Mouse (Mus musculus) CH12.LX (cell line): ENCODE results near the gene Acvrl1. TPM values are rescaled to one million over a fixed set of nuclear protein-coding genes. Genes with fewer than 3 reads are reported as not detected.
A peak's percentile ranks its signal among the peaks of the same experiment; 100 is the strongest.

Experiments
- DNase-seq: peaks from one replicate; pipeline ENCODE4 v3.0.0-alpha.2; 2013; ENCODE audit errors: extremely low read depth
- H3K27ac ChIP-seq: 2 replicates; pipeline ENCODE4 v1.5.1; 2012; ENCODE audit warnings: low read depth, mild to moderate bottlenecking, control low read depth, moderate library complexity; ENCODE audit not compliant: insufficient read depth
- H3K27me3 ChIP-seq: replicated peaks from 2 replicates; pipeline ENCODE3; 2012; ENCODE audit warnings: inconsistent platforms
- H3K36me3 ChIP-seq, 2 experiments: replicated peaks in 1 of 2; 2 replicates each; pipeline versions ENCODE3 to v1.6.1; 2012; ENCODE audit warnings: inconsistent platforms in 1 of 2, low read length in 1 of 2, mild to moderate bottlenecking in 1 of 2, mixed read lengths in 1 of 2, moderate library complexity in 1 of 2; ENCODE audit not compliant: control insufficient read depth in 1 of 2, insufficient read depth in 1 of 2
- H3K4me1 ChIP-seq, 2 experiments: 2 replicates each; pipeline ENCODE4 v1.6.1; 2012; ENCODE audit warnings: inconsistent platforms in 1 of 2, moderate library complexity in 1 of 2; ENCODE audit not compliant: insufficient read depth in 2 of 2, control insufficient read depth in 1 of 2
- H3K4me2 ChIP-seq: 2 replicates; pipeline ENCODE4 v1.6.1; 2012; ENCODE audit warnings: low read depth, mild to moderate bottlenecking, control low read depth; ENCODE audit not compliant: poor library complexity, insufficient read depth, severe bottlenecking
- H3K4me3 ChIP-seq, 3 experiments: fragments of 150-350 bp in 1 of 3; sonication (generic) in 1 of 3; replicated peaks in 1 of 3; 2 replicates each; pipeline versions ENCODE3 to v1.5.1; 2011 to 2012; ENCODE audit warnings: low read depth in 2 of 3, low read length in 2 of 3, mild to moderate bottlenecking in 2 of 3, moderate library complexity in 2 of 3, control low read depth in 1 of 3, improper control_type of control experiment in 1 of 3, inconsistent platforms in 1 of 3, mixed read lengths in 1 of 3; ENCODE audit not compliant: poor library complexity in 1 of 3
- H3K79me2 ChIP-seq: replicated peaks from 2 replicates; pipeline ENCODE4 v1.6.1; 2012; ENCODE audit warnings: mild to moderate bottlenecking, moderate library complexity; ENCODE audit not compliant: control insufficient read depth, poor library complexity, insufficient read depth, severe bottlenecking; ENCODE audit errors: extremely low read depth
- H3K9ac ChIP-seq: 2 replicates; pipeline ENCODE4 v1.6.1; 2012; ENCODE audit warnings: low read depth, mild to moderate bottlenecking, control low read depth, moderate library complexity; ENCODE audit not compliant: insufficient read depth
- H3K9me3 ChIP-seq: replicated peaks from 2 replicates; pipeline ENCODE3; 2012; ENCODE audit warnings: low read length, inconsistent platforms, mixed read lengths
- CHD1 ChIP-seq: IDR thresholded peaks from 2 replicates; pipeline ENCODE4 v1.6.1; 2012; ENCODE audit warnings: low read depth, low read length, improper control_type of control experiment, inconsistent platforms
- EP300 ChIP-seq: IDR thresholded peaks from 2 replicates; pipeline ENCODE4 v1.6.1; 2011; ENCODE audit warnings: low read length, improper control_type of control experiment
- IRF4 ChIP-seq: IDR thresholded peaks from 2 replicates; pipeline ENCODE4 v1.6.1; 2014; ENCODE audit warnings: low read depth, mild to moderate bottlenecking, inconsistent platforms, low read length, improper control_type of control experiment
- JUND ChIP-seq: conservative IDR thresholded peaks from 2 replicates; pipeline ENCODE4 v1.6.1; 2011; ENCODE audit warnings: low read depth, low read length, improper control_type of control experiment
- MXI1 ChIP-seq: IDR thresholded peaks from 2 replicates; pipeline ENCODE4 v1.6.1; 2011; ENCODE audit warnings: mild to moderate bottlenecking, low read depth, low read length, improper control_type of control experiment
- NRF1 ChIP-seq: IDR thresholded peaks from 2 replicates; pipeline ENCODE4 v1.6.1; 2014; ENCODE audit warnings: low read depth, mild to moderate bottlenecking, inconsistent platforms, low read length, improper control_type of control experiment, moderate library complexity
- RCOR1 ChIP-seq: conservative IDR thresholded peaks from 2 replicates; pipeline ENCODE4 v1.6.1; 2012; ENCODE audit warnings: low read depth, mild to moderate bottlenecking, inconsistent platforms, low read length, improper control_type of control experiment
- SMC3 ChIP-seq: IDR thresholded peaks from 2 replicates; pipeline ENCODE4 v1.6.1; 2011; ENCODE audit warnings: low read depth, low read length, improper control_type of control experiment
- USF2 ChIP-seq: conservative IDR thresholded peaks from 2 replicates; pipeline ENCODE4 v1.6.1; 2011; ENCODE audit warnings: low read depth, low read length, improper control_type of control experiment
- ZNF384 ChIP-seq: IDR thresholded peaks from 2 replicates; pipeline ENCODE4 v1.6.1; 2012; ENCODE audit warnings: low read depth, low read length, improper control_type of control experiment, inconsistent platforms
- dilution Hi-C: fragments of 300-500 bp; cut with MboI; formaldehyde crosslinking; loops from 2 replicates; pipeline ENCODE4 v1.14.3; 2020; ENCODE audit warnings: low sequenced_read_pairs; ENCODE audit not compliant: extremely low pct_unique_long_range_greater_than_20kb, extremely low pct_ligation_motif_present
- in situ Hi-C: fragments of 300-500 bp; cut with MboI; formaldehyde crosslinking; loops from 3 replicates; pipeline ENCODE4 v1.14.3; 2019; ENCODE audit warnings: low sequenced_read_pairs, low pct_ligation_motif_present, low pct_unique_long_range_greater_than_20kb, mixed read lengths
- polyA plus RNA-seq: library from polyadenylated mRNA; unstranded; fragments of >175 nt; gene quantifications from 2 replicates; pipeline ENCODE4 v1.2.1, GENCODE M21; 2012; ENCODE audit warnings: low read depth; ENCODE audit not compliant: insufficient read length
- total RNA-seq, 2 experiments: library from RNA; depleted of rRNA; stranded (reverse); fragments of 300-350 nt in 1 of 2; fragments of >200 nt in 1 of 2; gene quantifications; 2 replicates each; pipeline ENCODE4 v1.2.3; 2012 to 2014

Acvrl1 gene
- total and polyA plus RNA-seq, 3 experiments, result 4.0 to 9.5 (median 5.2) TPM

- H3K4me2 ChIP-seq, result no peak overlapping the region
- H3K27ac ChIP-seq, result no peak overlapping the region
- dilution Hi-C loops (no loop called here), in situ Hi-C loops (no loop called here)
- no peak for DNase-seq
- no peak overlapping the region for H3K9ac ChIP-seq
- H3K4me3 ChIP-seq, result no peak overlapping the region
- no peaks in the 10 kb centered on the region for H3K9me3 ChIP-seq
- TF ChIP-seq CHD1 (0 out of 2 replicates have a peak, but pooled peaks have one; percentile 69), SMC3 (no peak), IRF4 (no peak)
- TF ChIP-seq, all 38 proteins: peak for 1
- peaks cover 52% of the 10 kb centered on the region for H3K27me3 ChIP-seq
- no peaks in the 10 kb centered on the region for H3K79me2 ChIP-seq
- no peaks in the 10 kb centered on the region for H3K36me3 ChIP-seq
- H3K4me1 ChIP-seq, result peaks cover 15 to 20% of the 10 kb centered on the region in 2 experiments
Measured at GRCm38 (mm10) chr15:101170413-101170980, 42.2 kb downstream of the Acvrl1 start.

- Histone ChIP-seq H3K4me2 (no peak overlapping the region), H3K9ac (no peak overlapping the region), H3K4me1 (peaks cover 14 to 15% of the 10 kb centered on the region in 2 experiments), H3K4me3 (no peak overlapping the region), H3K36me3 (no peaks in the 10 kb centered on the region), H3K27me3 (peaks cover 48% of the 10 kb centered on the region), H3K27ac (no peak overlapping the region), H3K79me2 (no peaks in the 10 kb centered on the region), H3K9me3 (no peaks in the 10 kb centered on the region)
- dilution Hi-C loops, result no loop called here
- TF ChIP-seq RCOR1, result no peak
- TF ChIP-seq ZNF384, result peak; percentile 81
- no peak for DNase-seq
- in situ Hi-C loops, result no loop called here
Measured at GRCm38 (mm10) chr15:101171272-101171671, 43.0 kb downstream of the Acvrl1 start.

GRCm38 (mm10) chr15:101172016-101172415, 43.7 kb downstream of the Acvrl1 start:
- Histone ChIP-seq H3K27ac (no peak overlapping the region), H3K79me2 (no peaks in the 10 kb centered on the region), H3K9ac (no peak overlapping the region), H3K9me3 (no peaks in the 10 kb centered on the region), H3K4me3 (no peak overlapping the region), H3K27me3 (peaks cover 46% of the 10 kb centered on the region)
- dilution Hi-C loops, result no loop called here
- no peak for DNase-seq
- TF ChIP-seq CHD1 (no peak), USF2 (no peak), EP300 (no peak), NRF1 (no peak), JUND (no peak), MXI1 (no peak)
- TF ChIP-seq, all 38 proteins: peak for 0
- Histone ChIP-seq H3K4me2 (no peak overlapping the region), H3K4me1 (peaks cover 14 to 15% of the 10 kb centered on the region in 2 experiments), H3K36me3 (no peaks in the 10 kb centered on the region)
- in situ Hi-C loops, result no loop called here
